Mouse (Mus musculus): ENCODE data around the gene Thnsl2. TPM values are rescaled to one million over a fixed set of nuclear protein-coding genes. Genes with fewer than 3 reads are reported as not detected.

Thnsl2 gene
- polyA plus RNA-seq, 1 experiment from 2014 or later: 4.6 TPM

DNA sequence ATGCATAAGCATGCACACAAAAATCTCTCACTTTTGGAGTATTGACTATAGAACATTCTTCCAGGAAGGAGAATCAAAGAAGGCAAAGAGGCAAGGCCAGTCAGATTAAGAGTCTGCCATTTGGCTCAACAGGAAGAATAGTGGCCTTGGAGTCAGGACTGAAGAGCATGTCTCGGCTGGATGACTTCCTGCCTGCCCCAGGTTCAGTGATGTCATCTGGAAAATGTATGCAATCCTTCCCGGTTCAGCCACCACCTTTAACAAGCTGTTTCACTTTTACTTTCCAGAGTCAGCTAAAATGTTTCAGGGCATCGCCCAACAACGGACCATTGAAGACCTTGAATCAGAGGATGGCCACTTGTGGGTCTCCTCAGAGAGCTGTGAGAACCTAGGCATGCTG is 55.2 kb downstream of the Thnsl2 start:
- Histone ChIP-seq H3K9me3 (0 out of 2 replicates have a peak, but pooled peaks cover 3% of the 10 kb centered on the region), H3K4me2 (replicated peaks) (no peak overlapping the region), H3K4me1 (no peaks in the 10 kb centered on the region), H3K9ac (no peak overlapping the region), H3K27me3 (replicated peaks) (no peaks in the 10 kb centered on the region), H3K4me3 (no peak overlapping the region), H3K27ac (no peak overlapping the region), H3K36me3 (no peaks in the 10 kb centered on the region)
- no peak for ATAC-seq (ENCODE audit: low FRiP score, low read depth)
- 79% methylated on average over 4 of the region's 4 CpGs for WGBS

DNA sequence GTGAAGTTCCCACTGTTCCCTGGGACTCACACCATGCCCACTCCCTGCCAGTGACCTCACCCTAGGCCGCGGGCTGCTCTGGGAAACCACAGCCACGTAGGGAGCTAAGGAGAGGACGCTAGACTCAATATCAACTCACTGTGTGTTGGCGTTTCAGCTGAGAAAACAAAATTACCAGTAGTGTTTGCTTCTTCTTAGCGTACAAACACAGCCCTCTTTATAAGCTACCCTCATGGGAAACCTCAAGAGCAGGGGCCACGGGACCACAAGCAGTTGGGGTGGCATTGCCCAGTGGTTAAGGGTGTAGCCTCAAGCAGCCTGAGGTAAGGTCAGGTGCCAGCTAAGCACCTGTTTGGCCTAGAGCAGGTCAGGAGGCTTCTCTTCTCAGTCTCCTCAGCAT is 60.8 kb downstream of the Thnsl2 start:
- Histone ChIP-seq H3K9me3 (0 out of 2 replicates have a peak, but pooled peaks cover 3% of the 10 kb centered on the region), H3K36me3 (no peaks in the 10 kb centered on the region), H3K9ac (no peak overlapping the region), H3K27me3 (replicated peaks) (no peaks in the 10 kb centered on the region), H3K4me3 (no peak overlapping the region), H3K4me2 (replicated peaks) (no peak overlapping the region), H3K27ac (no peak overlapping the region), H3K4me1 (no peaks in the 10 kb centered on the region)
- WGBS: 86% methylated on average over 7 of the region's 7 CpGs
- no peak for ATAC-seq (ENCODE audit: low FRiP score, low read depth)

DNA sequence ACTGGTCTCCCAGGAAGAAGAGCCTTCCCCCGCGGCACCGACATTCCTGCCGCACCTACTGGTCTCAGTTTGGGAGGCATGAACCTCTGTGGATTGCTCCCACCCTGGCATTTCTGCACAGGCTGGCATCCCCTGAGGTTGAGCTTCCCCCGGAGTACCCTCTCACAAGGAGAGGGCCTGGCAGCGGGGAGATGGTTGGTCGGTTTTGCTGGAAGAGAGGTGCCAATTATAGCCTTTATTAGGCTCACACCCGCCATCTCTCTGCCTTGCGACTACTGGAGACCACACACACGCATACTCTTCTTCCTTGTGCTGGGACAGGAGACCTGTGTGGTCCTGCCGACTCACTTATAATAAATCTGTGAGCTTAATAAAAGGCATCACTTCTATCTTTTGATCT is 62.2 kb downstream of the Thnsl2 start:
- no peak for ATAC-seq (ENCODE audit: low FRiP score, low read depth)
- Histone ChIP-seq H3K4me3 (no peak overlapping the region), H3K4me1 (no peaks in the 10 kb centered on the region), H3K9ac (no peak overlapping the region), H3K27me3 (replicated peaks) (no peaks in the 10 kb centered on the region), H3K27ac (no peak overlapping the region), H3K36me3 (no peaks in the 10 kb centered on the region), H3K9me3 (0 out of 2 replicates have a peak, but pooled peaks cover under 1% of the 10 kb centered on the region), H3K4me2 (replicated peaks) (no peak overlapping the region)
- WGBS: 81% methylated on average over 11 of the region's 11 CpGs

GRCm38 (mm10) chr6:71081230-71081629 is 63.0 kb downstream of the Thnsl2 start:
- no peak for ATAC-seq (ENCODE audit: low FRiP score, low read depth)
- H3K36me3 ChIP-seq: no peaks in the 10 kb centered on the region
- H3K27me3 ChIP-seq (replicated peaks): no peaks in the 10 kb centered on the region
- no peak overlapping the region for H3K27ac ChIP-seq
- 86% methylated on average over 6 of the region's 6 CpGs for WGBS
- no peak overlapping the region for H3K9ac ChIP-seq
- H3K4me2 ChIP-seq (replicated peaks): no peak overlapping the region
- no peaks in the 10 kb centered on the region for H3K9me3 ChIP-seq
- H3K4me1 ChIP-seq: no peaks in the 10 kb centered on the region
- no peak overlapping the region for H3K4me3 ChIP-seq

Other genes starting within 250 kb of the Thnsl2 start
- gene Tex37, start 225.5 kb downstream of the Thnsl2 start, polyA plus RNA-seq (2016; fragmentation: Nextera tagmentation; extraction: Ambion mirVana): not detected in 2 replicates
- gene Foxi3, start 187.9 kb downstream of the Thnsl2 start, polyA plus RNA-seq (2016; fragmentation: Nextera tagmentation; extraction: Ambion mirVana): not detected in 2 replicates
- not detected in 2 replicates for gene Fabp1, start 55.4 kb upstream of the Thnsl2 start, polyA plus RNA-seq (2016; fragmentation: Nextera tagmentation; extraction: Ambion mirVana)
- gene Krcc1, start 127.2 kb upstream of the Thnsl2 start, polyA plus RNA-seq (2016; fragmentation: Nextera tagmentation; extraction: Ambion mirVana): 25.3 and 26.6 TPM in 2 replicates
- 2.0 and 2.8 TPM in 2 replicates for gene Smyd1, start 177.8 kb upstream of the Thnsl2 start, polyA plus RNA-seq (2016; fragmentation: Nextera tagmentation; extraction: Ambion mirVana)
- 0.27 TPM in 1 of 2 replicates, not detected in the other for gene Cd8b1, start 178.3 kb upstream of the Thnsl2 start, polyA plus RNA-seq (2016; fragmentation: Nextera tagmentation; extraction: Ambion mirVana)
- not detected in 2 replicates for gene Cd8a, start 229.0 kb upstream of the Thnsl2 start, polyA plus RNA-seq (2016; fragmentation: Nextera tagmentation; extraction: Ambion mirVana)